Mouse (Mus musculus): ENCODE measurements around the gene Dlx6. TPM values are rescaled to one million over a fixed set of nuclear protein-coding genes. Genes with fewer than 3 reads are reported as not detected.

The Dlx6 gene
- polyA plus RNA-seq, 1 experiment = not detected

DNA sequence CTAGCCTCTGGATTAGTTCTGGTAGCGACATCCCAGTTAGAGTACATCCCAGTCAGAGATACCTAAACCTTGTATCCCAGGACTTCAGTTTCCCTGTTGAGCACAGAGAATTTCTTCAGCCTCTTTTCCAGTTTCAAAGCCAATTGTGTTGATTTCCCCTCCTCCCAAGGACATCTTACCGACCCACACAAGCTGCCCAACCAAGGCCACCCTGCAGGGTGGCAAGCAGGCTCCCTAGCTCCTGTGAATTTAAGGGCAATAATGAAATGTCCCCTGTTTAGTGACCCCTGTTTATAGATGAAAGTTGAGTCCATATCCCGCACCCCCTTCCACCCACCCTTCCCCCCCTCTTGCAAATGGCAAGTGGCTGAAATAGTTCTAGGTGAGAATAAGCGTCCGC, 9.7 kb downstream of the Dlx6 start:
- no peak overlapping the region for H3K27ac ChIP-seq (ENCODE audit: insufficient read depth, low read depth, low read length)
- H3K36me3 ChIP-seq (ENCODE audit: control insufficient read depth, insufficient read depth, low read length) = no peaks in the 10 kb centered on the region
- no peaks in the 10 kb centered on the region for H3K4me1 ChIP-seq (ENCODE audit: control insufficient read depth, insufficient read depth, insufficient read length, low read length)
- WGBS = 8% methylated on average over 5 of the region's 5 CpGs
- no peak for TF ChIP-seq POLR2A (IDR thresholded peaks at IDR 0.05; ENCODE audit: low read depth, low read length)
- TF ChIP-seq CTCF (IDR thresholded peaks at IDR 0.05; ENCODE audit: extremely low read depth, insufficient read length, insufficient replicate concordance, low read depth, low read length) = no peak
- peaks cover 64% of the 10 kb centered on the region for H3K27me3 ChIP-seq (ENCODE audit: control insufficient read depth, insufficient read depth, low read length)
- no peak overlapping the region for H3K4me3 ChIP-seq (ENCODE audit: low read depth, low read length)

- 6% methylated on average over 19 of the region's 19 CpGs for WGBS
- Histone ChIP-seq H3K4me3 (ENCODE audit: low read depth, low read length) (no peak overlapping the region), H3K36me3 (ENCODE audit: control insufficient read depth, insufficient read depth, low read length) (no peaks in the 10 kb centered on the region), H3K4me1 (ENCODE audit: control insufficient read depth, insufficient read depth, insufficient read length, low read length) (no peaks in the 10 kb centered on the region), H3K27me3 (ENCODE audit: control insufficient read depth, insufficient read depth, low read length) (peaks cover 70% of the 10 kb centered on the region), H3K27ac (ENCODE audit: insufficient read depth, low read depth, low read length) (no peak overlapping the region)
- no peak for TF ChIP-seq POLR2A (IDR thresholded peaks at IDR 0.05; ENCODE audit: low read depth, low read length)
- TF ChIP-seq CTCF (IDR thresholded peaks at IDR 0.05; ENCODE audit: extremely low read depth, insufficient read length, insufficient replicate concordance, low read depth, low read length) = no peak
Observed at GRCm38 (mm10) chr6:6873476-6874072, 10.4 kb downstream of the Dlx6 start.

DNA sequence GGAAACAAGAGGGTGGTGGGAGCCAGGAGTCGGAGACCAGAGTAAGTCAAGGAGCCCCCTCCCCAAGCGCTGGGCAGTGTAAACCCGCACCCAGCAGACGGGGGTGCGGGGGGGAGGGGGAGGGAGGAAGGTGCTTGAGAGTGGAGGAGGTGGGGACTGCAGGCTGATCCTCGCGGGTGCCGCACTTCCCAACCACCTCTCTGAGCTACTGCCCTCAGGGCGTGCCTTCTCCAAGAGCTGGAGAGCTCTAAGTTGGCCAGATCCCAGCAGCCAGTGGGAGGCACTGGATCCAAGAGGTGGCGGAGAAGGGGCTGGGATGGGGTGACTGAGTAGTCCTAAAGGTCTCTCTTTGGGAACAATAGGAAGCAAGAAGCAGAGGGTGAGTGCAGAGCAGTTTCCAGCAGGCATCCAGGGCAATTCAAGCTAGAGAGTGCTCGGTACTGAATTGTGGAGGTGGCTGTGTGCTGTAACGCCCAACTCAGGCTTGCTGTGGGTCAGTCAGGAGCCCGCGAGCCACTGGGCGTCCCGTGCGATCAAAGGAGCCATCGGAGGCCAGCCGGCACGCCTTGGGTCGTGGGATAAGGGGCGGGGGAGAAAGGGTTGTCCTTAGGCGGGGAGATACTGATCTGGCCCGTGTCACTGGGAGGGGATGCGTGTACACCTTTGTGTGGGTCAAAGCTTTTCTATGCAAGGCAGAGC, 11.1 kb downstream of the Dlx6 start:
- Histone ChIP-seq H3K27me3 (ENCODE audit: control insufficient read depth, insufficient read depth, low read length) (peaks cover 72% of the 10 kb centered on the region), H3K36me3 (ENCODE audit: control insufficient read depth, insufficient read depth, low read length) (no peaks in the 10 kb centered on the region), H3K27ac (ENCODE audit: insufficient read depth, low read depth, low read length) (no peak overlapping the region), H3K4me3 (ENCODE audit: low read depth, low read length) (no peak overlapping the region), H3K4me1 (ENCODE audit: control insufficient read depth, insufficient read depth, insufficient read length, low read length) (no peaks in the 10 kb centered on the region)
- 2% methylated on average over 25 of the region's 25 CpGs for WGBS
- TF ChIP-seq CTCF (IDR thresholded peaks at IDR 0.05; ENCODE audit: extremely low read depth, insufficient read length, insufficient replicate concordance, low read depth, low read length) = no peak
- no peak for TF ChIP-seq POLR2A (IDR thresholded peaks at IDR 0.05; ENCODE audit: low read depth, low read length)

- no peak overlapping the region for H3K27ac ChIP-seq (ENCODE audit: insufficient read depth, low read depth, low read length)
- no peaks in the 10 kb centered on the region for H3K4me1 ChIP-seq (ENCODE audit: control insufficient read depth, insufficient read depth, insufficient read length, low read length)
- no peak overlapping the region for H3K4me3 ChIP-seq (ENCODE audit: low read depth, low read length)
- TF ChIP-seq CTCF (IDR thresholded peaks at IDR 0.05; ENCODE audit: extremely low read depth, insufficient read length, insufficient replicate concordance, low read depth, low read length) (no peak), POLR2A (IDR thresholded peaks at IDR 0.05; ENCODE audit: low read depth, low read length) (no peak)
- H3K27me3 ChIP-seq (ENCODE audit: control insufficient read depth, insufficient read depth, low read length) = peaks cover 76% of the 10 kb centered on the region
- 6% methylated on average over 11 of the region's 11 CpGs for WGBS
- H3K36me3 ChIP-seq (ENCODE audit: control insufficient read depth, insufficient read depth, low read length) = no peaks in the 10 kb centered on the region
Observed at GRCm38 (mm10) chr6:6875136-6875535, 12.0 kb downstream of the Dlx6 start.

GRCm38 (mm10) chr6:6875676-6876075, 12.5 kb downstream of the Dlx6 start:
- Histone ChIP-seq H3K36me3 (ENCODE audit: control insufficient read depth, insufficient read depth, low read length) (no peaks in the 10 kb centered on the region), H3K27me3 (ENCODE audit: control insufficient read depth, insufficient read depth, low read length) (peaks cover 78% of the 10 kb centered on the region), H3K4me3 (ENCODE audit: low read depth, low read length) (no peak overlapping the region), H3K4me1 (ENCODE audit: control insufficient read depth, insufficient read depth, insufficient read length, low read length) (no peaks in the 10 kb centered on the region), H3K27ac (ENCODE audit: insufficient read depth, low read depth, low read length) (no peak overlapping the region)
- 10% methylated on average over 9 of the region's 9 CpGs for WGBS
- TF ChIP-seq CTCF (IDR thresholded peaks at IDR 0.05; ENCODE audit: extremely low read depth, insufficient read length, insufficient replicate concordance, low read depth, low read length) (no peak), POLR2A (IDR thresholded peaks at IDR 0.05; ENCODE audit: low read depth, low read length) (no peak)

DNA sequence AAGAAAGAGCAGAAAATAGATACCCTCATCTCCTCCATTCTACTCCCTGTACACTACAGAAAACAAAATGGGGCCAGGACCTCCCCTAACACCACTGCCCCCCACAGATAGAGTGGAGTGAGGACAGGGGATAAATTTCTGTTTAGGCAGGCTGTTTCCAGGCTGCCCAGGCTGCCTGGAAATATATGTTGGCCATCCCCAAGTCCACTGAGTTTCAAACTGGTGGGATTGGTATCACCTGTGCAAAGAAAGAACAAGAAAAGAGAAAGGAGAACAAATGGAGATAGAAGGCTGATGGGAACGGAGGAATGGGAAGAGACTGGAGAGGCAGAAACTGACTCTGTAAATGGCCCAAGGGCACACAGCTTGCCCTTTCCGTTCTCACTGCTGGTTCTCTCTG, 13.1 kb downstream of the Dlx6 start:
- WGBS = 10% methylated on average over 2 of the region's 2 CpGs
- TF ChIP-seq CTCF (IDR thresholded peaks at IDR 0.05; ENCODE audit: extremely low read depth, insufficient read length, insufficient replicate concordance, low read depth, low read length) = no peak
- no peak for TF ChIP-seq POLR2A (IDR thresholded peaks at IDR 0.05; ENCODE audit: low read depth, low read length)

DNA sequence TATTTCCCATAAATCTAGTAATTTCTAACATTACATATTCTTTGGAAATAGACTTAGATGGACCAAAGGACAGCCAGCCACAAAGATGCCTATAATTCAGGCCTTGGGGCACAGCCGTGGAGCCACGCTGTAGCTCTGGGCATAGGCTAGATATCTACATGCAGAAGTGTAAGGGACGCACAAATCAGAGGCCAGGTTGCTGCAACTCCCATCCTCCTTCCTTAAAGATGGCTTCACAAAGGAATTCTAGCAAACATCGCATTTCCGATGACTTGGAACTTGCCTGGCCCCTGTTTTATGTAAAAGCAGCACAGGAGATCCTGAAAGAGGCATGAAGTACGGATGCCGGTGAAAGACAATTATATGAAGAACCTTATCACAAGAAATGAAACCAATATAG, 13.6 kb downstream of the Dlx6 start:
- no peak overlapping the region for H3K27ac ChIP-seq (ENCODE audit: insufficient read depth, low read depth, low read length)
- TF ChIP-seq POLR2A (IDR thresholded peaks at IDR 0.05; ENCODE audit: low read depth, low read length) (no peak), CTCF (IDR thresholded peaks at IDR 0.05; ENCODE audit: extremely low read depth, insufficient read length, insufficient replicate concordance, low read depth, low read length) (no peak)
- no peak overlapping the region for H3K4me3 ChIP-seq (ENCODE audit: low read depth, low read length)
- whole genome bisulfite sequencing = 13% methylated on average over 7 of the region's 7 CpGs
- peaks cover 83% of the 10 kb centered on the region for H3K27me3 ChIP-seq (ENCODE audit: control insufficient read depth, insufficient read depth, low read length)
- H3K4me1 ChIP-seq (ENCODE audit: control insufficient read depth, insufficient read depth, insufficient read length, low read length) = peaks cover 2% of the 10 kb centered on the region
- no peaks in the 10 kb centered on the region for H3K36me3 ChIP-seq (ENCODE audit: control insufficient read depth, insufficient read depth, low read length)

More for the DNA sequence above, 13.1 kb downstream of the Dlx6 start:
- Histone ChIP-seq H3K27me3 (ENCODE audit: control insufficient read depth, insufficient read depth, low read length) (peaks cover 80% of the 10 kb centered on the region), H3K27ac (ENCODE audit: insufficient read depth, low read depth, low read length) (no peak overlapping the region), H3K36me3 (ENCODE audit: control insufficient read depth, insufficient read depth, low read length) (no peaks in the 10 kb centered on the region), H3K4me3 (ENCODE audit: low read depth, low read length) (no peak overlapping the region), H3K4me1 (ENCODE audit: control insufficient read depth, insufficient read depth, insufficient read length, low read length) (peaks cover under 1% of the 10 kb centered on the region; the same call in 1 of the 2 replicates)

Data from small intestine, adult 2 months (tissue).